Mouse (Mus musculus) urinary bladder, adult 2 months (tissue): Measurements from ENCODE around the gene Btc. TPM values are rescaled to one million over a fixed set of nuclear protein-coding genes. Genes with fewer than 3 reads are reported as not detected.
A peak's percentile ranks its signal among the peaks of the same experiment; 100 is the strongest.

Experiments
- DNase-seq: peaks from one replicate; pipeline ENCODE4 v3.0.0; 2022; ENCODE audit warnings: low spot score
- polyA plus RNA-seq: library from polyadenylated mRNA; depleted of rRNA; stranded (reverse); fragments of >200 nt; gene quantifications from 2 replicates; pipeline ENCODE4 v1.2.3, GENCODE M21; 2012; rRNA removed

The Btc gene
- polyA plus RNA-seq = 1.7 and 2.0 TPM in 2 replicates

DNA sequence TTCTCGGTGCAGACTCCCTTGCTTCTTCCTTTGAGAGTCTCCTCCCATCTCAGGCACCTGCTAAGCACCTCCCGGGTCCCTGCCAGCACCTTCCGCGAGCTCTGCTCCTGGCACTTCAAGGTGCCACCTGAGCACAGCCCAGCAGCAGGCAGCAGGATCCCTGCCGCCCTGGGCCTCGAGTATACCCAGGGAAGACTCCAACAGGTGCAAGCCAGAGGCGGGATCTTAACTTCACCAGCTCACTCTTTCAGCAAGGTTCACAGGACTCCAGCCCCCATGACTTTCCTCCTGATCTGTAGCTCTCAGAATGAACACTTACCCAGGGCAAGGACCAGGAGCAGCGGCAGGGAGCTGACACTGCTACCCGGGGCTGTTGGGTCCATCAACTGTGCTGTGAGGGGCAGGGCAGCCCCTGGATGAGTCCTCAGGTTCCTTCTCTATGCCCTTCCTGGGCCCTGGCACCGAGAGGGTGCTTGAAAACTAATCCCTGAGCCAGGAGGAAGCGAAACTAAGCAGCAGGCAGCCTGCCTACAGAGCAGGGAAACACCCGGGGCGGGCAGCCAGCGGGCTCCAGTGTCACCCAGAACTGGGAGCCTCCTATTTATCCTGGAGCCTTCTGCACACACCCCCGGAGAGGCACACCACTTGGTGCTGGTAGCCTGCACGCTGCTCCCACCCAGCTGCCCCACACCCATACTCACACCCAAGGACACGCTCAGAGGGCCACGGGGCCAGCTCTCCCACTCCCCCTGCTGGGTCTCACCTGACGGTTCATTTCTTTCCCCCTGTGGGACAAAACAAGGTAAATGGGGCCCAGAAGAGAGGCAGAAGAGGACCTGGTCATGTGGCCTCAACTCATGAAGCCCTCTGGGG lies at the start of gene Btc:
Gene Btc (minus strand): TSS at position 656 of the 873 bp plus-strand sequence.
- DNase-seq = peak; percentile 56

- DNase-seq = no peak
Measured at GRCm38 (mm10) chr5:91444981-91445517, 42.3 kb upstream of the Btc start.

DNA sequence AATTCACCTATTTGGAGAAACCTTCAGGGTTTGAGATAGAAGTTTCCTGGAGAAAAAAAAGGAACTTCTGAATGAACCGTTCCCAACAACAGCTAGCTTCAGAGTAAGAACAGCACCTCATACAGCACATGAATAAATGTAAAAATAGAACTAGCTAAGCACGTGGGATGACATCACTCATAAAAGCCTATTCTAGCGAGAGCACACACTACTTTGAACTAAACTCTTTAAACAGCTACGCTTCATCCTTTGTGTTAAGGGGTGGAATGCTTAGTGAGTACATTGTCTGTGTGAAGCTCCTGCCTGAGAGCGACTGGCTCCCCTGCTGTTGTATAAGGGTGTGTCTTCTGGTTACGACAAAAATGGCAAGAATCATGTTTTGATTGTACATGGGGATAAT lies 33.8 kb upstream of the Btc start:
- no peak for DNase-seq

GRCm38 (mm10) chr5:91434723-91435658 lies 32.2 kb upstream of the Btc start:
- no peak for DNase-seq

DNA sequence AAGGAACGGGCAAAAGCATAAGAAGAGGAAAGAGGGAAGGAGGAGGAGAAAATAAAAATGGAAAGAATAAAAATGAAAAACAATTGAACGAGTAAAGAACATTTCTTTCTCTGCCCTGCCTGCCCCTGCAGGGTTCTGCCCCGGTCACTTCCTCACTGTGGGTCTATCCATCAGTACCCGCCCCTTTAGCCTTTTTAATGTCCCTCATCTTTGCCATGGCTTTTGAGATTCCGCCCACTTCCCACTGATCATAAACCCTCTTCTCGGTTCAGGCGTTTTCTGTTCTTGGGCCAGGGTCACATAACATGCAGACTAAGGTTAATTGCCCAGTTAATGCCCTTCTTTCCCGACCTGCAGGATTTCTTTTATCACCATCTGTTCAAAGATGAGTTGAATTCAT lies 25.8 kb upstream of the Btc start:
- no peak for DNase-seq

DNA sequence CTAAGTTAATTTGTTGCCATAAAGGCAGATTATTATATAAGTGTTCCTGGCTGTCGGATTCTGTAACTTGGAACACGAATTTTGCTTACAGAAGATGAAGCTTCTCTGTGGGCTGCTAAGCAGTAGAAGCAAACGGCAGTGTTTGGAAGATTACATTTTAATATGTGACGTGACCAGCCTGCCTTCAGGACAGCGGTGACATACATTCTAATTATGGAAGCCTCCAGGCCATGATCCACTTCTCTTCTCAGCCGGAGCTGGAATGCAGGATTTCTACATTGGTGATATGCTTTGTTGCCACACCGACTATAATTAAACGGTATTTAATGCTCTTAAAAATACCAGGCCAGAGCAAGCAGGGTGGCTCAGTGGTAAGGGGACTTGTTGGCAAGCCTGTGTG lies 11.0 kb upstream of the Btc start:
- DNase-seq = no peak

DNA sequence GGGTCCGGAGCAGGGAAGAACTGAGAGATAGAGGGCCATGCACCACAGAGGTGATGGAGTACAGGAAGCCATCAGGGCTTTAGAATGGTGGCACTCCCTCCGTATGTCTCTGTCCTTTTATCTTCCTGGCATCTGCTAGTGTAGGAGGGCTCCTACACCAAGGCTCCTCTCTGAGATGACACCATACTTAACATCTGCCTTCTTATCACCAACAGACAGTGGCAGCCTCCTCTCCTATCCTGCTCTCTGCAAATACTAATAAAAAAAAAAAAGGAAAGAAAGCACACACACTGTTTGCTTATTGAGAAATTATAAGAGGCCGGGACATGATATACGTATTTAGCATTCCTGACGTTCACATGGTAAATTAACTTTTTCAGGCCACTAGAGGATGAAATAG lies 1.5 kb upstream of the Btc start:
- no peak for DNase-seq

GRCm38 (mm10) chr5:91403281-91403680 lies 487 bp upstream of the Btc start:
- DNase-seq = no peak

DNA sequence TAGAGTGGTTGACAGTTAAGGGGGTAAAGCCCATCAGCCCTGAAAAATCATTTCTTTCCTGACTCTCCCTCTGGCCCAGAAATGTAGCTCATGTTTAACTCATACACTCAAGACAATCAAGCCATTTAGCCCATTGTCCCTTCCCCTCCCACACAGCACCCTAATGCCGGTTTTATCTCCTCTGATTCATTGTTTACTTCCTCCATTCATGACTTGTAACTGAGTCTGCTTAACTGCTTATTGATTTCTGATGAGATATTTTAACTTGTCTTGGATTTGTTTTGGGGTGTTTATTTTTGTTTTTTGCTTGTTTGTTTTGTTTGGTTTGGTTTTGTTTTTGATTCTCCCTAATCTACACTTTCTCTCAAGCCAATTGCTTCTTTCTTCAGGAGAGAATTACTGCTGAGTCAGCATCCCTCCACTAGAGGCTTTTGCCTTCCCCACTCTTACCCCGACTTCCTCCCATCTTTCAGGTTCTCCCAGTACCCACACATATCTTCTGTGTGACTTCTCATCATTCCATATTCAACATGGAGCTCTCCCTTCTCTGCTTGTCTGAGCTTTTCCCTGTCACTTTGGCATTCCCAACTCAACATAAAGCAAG lies 2.2 kb downstream of the Btc start:
- no peak for DNase-seq

DNA sequence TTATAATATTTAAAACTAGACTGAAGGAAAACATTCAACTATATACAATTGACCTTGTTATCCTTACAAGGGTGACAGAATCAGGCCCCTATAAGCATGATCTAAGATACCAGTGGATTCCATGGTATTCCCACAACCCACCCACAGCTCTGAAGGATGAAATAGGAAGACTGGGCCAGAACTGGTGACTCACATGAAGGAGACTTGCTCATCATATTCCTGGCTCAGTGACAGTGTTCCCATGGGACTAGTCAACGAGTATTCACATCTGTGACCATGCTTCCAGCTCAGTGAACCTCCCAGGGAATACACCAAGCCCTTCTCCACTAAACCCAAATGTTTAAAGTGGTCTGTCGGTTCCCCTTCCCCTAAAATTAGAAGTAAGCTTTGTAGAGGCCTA lies 27.3 kb downstream of the Btc start:
- DNase-seq = no peak

- DNase-seq = no peak
Measured at GRCm38 (mm10) chr5:91368061-91368565, 34.7 kb downstream of the Btc start.

DNA sequence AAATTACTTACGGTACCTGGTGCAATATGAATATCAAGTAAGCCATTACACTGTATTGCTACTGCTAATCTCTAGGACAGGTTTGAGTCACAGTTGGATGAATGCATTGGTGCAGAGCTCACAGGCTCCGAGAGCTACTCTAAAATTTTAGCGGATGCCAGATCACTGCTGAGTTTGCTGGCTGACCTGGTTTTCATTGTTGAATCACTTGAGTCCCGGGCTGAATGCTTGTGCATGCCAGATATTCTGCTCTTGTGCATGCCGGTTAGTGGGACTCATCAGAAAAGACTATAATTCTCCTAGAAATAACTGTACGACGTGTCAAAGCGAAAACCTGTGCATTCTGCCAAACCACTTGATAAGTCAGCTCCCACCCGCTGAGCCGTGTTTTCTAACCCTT lies 35.9 kb downstream of the Btc start:
- no peak for DNase-seq

DNA sequence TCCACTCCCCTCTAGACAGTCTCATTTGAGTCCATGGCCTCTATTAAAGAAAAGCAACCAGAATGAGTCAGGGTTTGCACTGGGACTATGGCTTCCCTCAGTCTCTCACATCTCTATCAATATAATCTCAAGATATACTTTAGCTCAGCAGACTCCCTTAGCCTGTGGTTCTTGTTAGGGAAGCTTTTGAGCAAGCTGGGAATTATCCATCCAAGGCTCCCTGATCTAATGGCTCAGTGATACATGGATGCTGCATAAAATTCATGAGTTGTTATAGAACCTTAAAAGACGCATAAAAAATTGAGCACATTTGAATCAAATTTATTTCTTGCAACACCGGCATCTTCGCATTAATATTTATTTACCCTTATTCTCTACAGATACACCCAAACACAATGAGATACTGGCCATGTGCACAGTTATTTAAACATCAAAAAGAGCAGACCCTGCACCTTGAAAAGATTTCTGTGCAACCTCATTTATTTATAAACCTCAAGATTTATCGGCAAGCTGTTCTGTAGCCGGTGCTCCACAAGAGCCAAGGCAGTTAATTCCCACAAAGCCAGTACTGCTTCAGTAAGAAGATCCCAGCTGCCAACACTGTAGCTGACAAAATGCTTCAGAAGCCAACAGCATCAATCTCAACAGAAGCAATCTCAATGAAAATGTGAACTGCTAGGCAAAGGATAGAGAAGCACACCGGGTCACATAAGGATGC lies 39.4 kb downstream of the Btc start:
- no peak for DNase-seq

GRCm38 (mm10) chr5:91352645-91353044 lies 50.1 kb downstream of the Btc start:
- DNase-seq = no peak

DNA sequence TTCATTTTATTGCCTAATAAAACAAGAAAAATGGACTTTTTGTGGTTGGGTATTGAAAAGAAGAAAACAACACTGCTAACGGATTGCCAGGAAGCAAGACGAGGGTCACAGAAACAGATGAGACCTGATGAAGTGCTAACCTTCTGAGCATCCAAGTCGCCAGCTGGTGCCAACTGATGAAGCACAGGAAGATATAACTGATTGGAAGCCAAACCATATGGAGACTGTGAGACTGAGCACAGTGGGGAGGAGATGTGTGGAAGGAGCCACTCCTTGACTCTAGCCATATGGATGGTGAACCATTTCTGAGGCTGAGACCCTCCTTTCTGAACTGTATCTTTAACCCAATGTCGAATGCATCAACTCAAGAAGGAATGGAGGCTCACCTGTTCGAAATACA lies 57.1 kb downstream of the Btc start:
- DNase-seq = no peak

DNA sequence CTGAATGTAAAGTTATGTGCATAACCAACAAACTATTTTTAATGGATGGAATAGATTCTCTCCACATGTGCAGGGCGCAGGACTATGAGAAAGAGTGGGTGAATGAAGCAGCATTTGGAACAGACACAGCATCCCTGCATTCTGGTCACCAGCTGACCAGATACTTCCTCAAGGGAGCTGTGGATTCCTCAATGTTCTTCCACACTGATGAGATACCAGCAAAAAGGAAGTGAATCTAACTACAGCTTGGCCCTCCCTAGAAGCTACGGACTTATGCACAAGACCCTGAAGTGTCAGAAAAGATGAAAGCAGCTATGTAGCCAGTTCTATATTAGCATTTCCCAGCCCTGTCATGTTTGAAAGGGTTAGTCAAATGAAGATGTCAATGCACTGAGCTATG lies 57.7 kb downstream of the Btc start:
- DNase-seq = no peak

GRCm38 (mm10) chr5:91341981-91342760 lies 60.6 kb downstream of the Btc start:
- DNase-seq = no peak

GRCm38 (mm10) chr5:91334227-91334626 lies 68.6 kb downstream of the Btc start:
- no peak for DNase-seq

DNA sequence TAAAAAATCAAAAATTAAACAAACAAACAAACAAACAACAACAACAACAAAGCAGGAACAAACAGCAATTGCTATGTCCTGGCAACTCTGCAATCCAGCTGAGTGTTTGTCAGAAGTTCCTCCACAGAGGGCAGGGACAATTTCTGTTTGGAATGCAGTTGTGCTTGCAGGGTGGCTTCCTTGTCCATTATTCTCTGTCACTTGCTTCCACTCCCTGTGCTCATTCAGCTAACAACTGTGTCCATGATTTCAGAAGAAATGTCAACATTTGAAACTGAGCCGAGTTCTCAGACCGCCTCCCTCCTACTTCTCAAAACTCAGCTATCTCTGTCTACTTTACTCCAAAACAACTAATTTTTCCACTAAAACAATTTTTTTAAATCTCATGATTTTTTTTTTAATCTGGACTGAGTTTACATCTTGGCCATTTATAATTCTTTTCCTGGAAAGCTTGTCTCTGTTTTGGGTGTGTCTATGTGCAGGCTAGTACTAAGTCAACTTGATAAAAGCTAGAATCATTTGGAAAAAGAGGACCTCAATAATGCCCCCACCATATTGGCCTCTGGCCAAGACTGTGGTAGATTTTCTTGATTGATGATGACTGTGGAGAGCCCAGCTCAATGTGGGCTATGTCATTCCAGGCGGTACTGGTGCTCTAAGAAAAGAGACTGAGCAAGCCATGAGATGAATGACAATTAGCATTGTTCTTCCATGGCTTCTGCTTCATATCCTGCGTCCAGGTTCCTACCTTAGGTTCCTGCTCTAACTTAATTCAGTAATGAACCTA lies 70.5 kb downstream of the Btc start:
- DNase-seq = no peak

DNA sequence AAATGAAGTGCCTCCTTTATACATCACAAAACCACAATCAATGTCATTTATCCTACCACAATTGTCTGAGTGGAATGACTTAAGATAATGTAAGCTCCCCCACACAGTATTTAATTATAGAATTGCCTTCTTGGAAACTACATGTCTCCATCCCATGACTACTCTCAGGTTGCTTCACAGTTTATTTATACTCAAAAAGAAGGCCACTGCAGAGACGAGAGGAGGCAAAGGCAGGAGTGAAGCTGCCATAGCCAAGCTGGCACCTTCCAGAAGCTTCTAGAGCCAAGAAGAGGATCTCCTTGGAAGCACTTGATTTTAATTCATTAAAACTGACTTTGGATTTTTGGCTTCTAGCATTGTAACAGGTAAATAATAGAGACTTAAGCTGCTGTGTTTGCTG lies 81.0 kb downstream of the Btc start:
- no peak for DNase-seq
